Comparison of ENCODE assay signal across 26 mouse cellular contexts in genomic region chr13:78174891-78175290, GRCm38 (mm10). TPM values are rescaled to one million over a fixed set of nuclear protein-coding genes. Genes with fewer than 3 reads are reported as not detected.
DNase-seq lines count a peak whose midpoint lies in the region; ATAC-seq lines count a peak whose summit lies in the region.
"Had no signal": no experiment of that assay in that cellular context is flagged by ENCODE, and none has a peak within 500 bp of the region (broad histone marks: within the 10 kb centered on the region; RNA-seq: fewer than 3 reads in every experiment).

No protein-coding gene starts in this region.

- no peaks in the 10 kb centered on the region for H3K9me3 ChIP-seq in midbrain, embryonic 12.5 days
- no peaks in the 10 kb centered on the region for H3K9me3 ChIP-seq in midbrain, embryonic 16.5 days (replicated peaks; ENCODE audit: control insufficient read depth, low read length, poor library complexity, severe bottlenecking)
- no peaks in the 10 kb centered on the region for H3K9me3 ChIP-seq in hindbrain, embryonic 12.5 days (replicated peaks)
- H3K9me3 ChIP-seq: embryonic facial prominence, embryonic 13.5 days; heart, embryonic 15.5 days; lung, embryonic 15.5 days; neural tube, embryonic 13.5 days; stomach, embryonic 15.5 days had no signal

- H3K27me3 ChIP-seq in midbrain, embryonic 12.5 days, result peaks cover 49% of the 10 kb centered on the region
- peaks cover 27% of the 10 kb centered on the region for H3K27me3 ChIP-seq in midbrain, embryonic 16.5 days (ENCODE audit: control insufficient read depth, insufficient read depth, low read depth, low read length)
- H3K27me3 ChIP-seq in hindbrain, embryonic 12.5 days, result peaks cover 25% of the 10 kb centered on the region

- DNase-seq in embryo, embryonic 10.5 days (ENCODE audit: low spot score), result peak; percentile 37
- no peak for DNase-seq in embryo, embryonic 10 days (ENCODE audit: low spot score)
- DNase-seq in left cerebral cortex, adult 9 months (ENCODE audit: low spot score in 2 of 2), result no peak
- no peak for DNase-seq in lung, postnatal 14 days
- DNase-seq: adrenal gland, postnatal 25 days; cerebellum, adult 9-10 months; heart, postnatal 36 days; kidney, adult 18-20 months; kidney, postnatal 4 days; layer of hippocampus, adult 9-11 months; lung, postnatal 4 days; right cerebral cortex, adult 18-20 months; right cerebral cortex, postnatal 4 days; thymus, postnatal 25 days had no signal

- H3K36me3 ChIP-seq in midbrain, embryonic 12.5 days, result no peaks in the 10 kb centered on the region
- no peaks in the 10 kb centered on the region for H3K36me3 ChIP-seq in midbrain, embryonic 16.5 days (ENCODE audit: control insufficient read depth, insufficient read depth, low read length)
- no peaks in the 10 kb centered on the region for H3K36me3 ChIP-seq in hindbrain, embryonic 12.5 days
- H3K36me3 ChIP-seq: embryonic facial prominence, embryonic 13.5 days; heart, embryonic 15.5 days; lung, embryonic 15.5 days; neural tube, embryonic 13.5 days; stomach, embryonic 15.5 days had no signal

- H3K4me1 ChIP-seq in midbrain, embryonic 12.5 days, result peaks cover 15% of the 10 kb centered on the region; the same call in 1 of the 2 replicates
- H3K4me1 ChIP-seq in midbrain, embryonic 16.5 days (ENCODE audit: control insufficient read depth, insufficient read depth, low read length), result peaks cover 6% of the 10 kb centered on the region; the same call in 1 of the 2 replicates
- H3K4me1 ChIP-seq in hindbrain, embryonic 12.5 days, result peaks cover 21% of the 10 kb centered on the region

- 19% methylated on average over 1 of the region's 1 CpGs for WGBS in midbrain, embryonic 12.5 days
- 17% methylated on average over 1 of the region's 1 CpGs for WGBS in midbrain, embryonic 16.5 days
- WGBS in hindbrain, embryonic 12.5 days, result 40% methylated on average over 1 of the region's 1 CpGs

- no peak overlapping the region; the same call in 1 of the 2 replicates for H3K9ac ChIP-seq in midbrain, embryonic 12.5 days (replicated peaks)
- H3K9ac ChIP-seq in midbrain, embryonic 16.5 days (ENCODE audit: low read depth, low read length), result no peak overlapping the region
- no peak overlapping the region for H3K9ac ChIP-seq in hindbrain, embryonic 12.5 days
- H3K9ac ChIP-seq: embryonic facial prominence, embryonic 13.5 days; heart, embryonic 15.5 days; liver, embryonic 14.5 days; lung, embryonic 15.5 days; neural tube, embryonic 13.5 days; stomach, embryonic 15.5 days had no signal

- peak overlapping the region; percentile 47 for H3K4me2 ChIP-seq in midbrain, embryonic 12.5 days (replicated peaks)
- no peak overlapping the region for H3K4me2 ChIP-seq in midbrain, embryonic 16.5 days (ENCODE audit: low read length)
- H3K4me2 ChIP-seq in hindbrain, embryonic 12.5 days (replicated peaks), result 0 out of 2 replicates have a peak overlapping the region, but pooled peaks have one; percentile 7
- H3K4me2 ChIP-seq: embryonic facial prominence, embryonic 13.5 days; heart, embryonic 15.5 days; lung, embryonic 15.5 days; neural tube, embryonic 13.5 days; stomach, embryonic 15.5 days had no signal

- no peak overlapping the region; the same call in 1 of the 2 replicates for H3K27ac ChIP-seq in midbrain, embryonic 12.5 days (replicated peaks)
- no peak overlapping the region for H3K27ac ChIP-seq in midbrain, embryonic 16.5 days (ENCODE audit: low read length)
- no peak overlapping the region for H3K27ac ChIP-seq in hindbrain, embryonic 12.5 days
- H3K27ac ChIP-seq: embryonic facial prominence, embryonic 13.5 days; heart, embryonic 15.5 days; liver, embryonic 14.5 days; lung, embryonic 15.5 days; neural tube, embryonic 13.5 days; stomach, embryonic 15.5 days had no signal

- no peak for ATAC-seq in midbrain, embryonic 12.5 days (ENCODE audit: low FRiP score, low read depth)
- ATAC-seq in midbrain, embryonic 16.5 days, result no peak
- ATAC-seq in hindbrain, embryonic 12.5 days (ENCODE audit: low FRiP score), result no peak
- ATAC-seq: inflammation-experienced regulatory T-cells, adult 6 months had no signal

- peak overlapping the region; percentile 23; the same call in 1 of the 2 replicates for H3K4me3 ChIP-seq in midbrain, embryonic 12.5 days
- no peak overlapping the region for H3K4me3 ChIP-seq in midbrain, embryonic 16.5 days (ENCODE audit: low read depth, low read length)
- no peak overlapping the region for H3K4me3 ChIP-seq in hindbrain, embryonic 12.5 days
- H3K4me3 ChIP-seq: embryonic facial prominence, embryonic 13.5 days; erythroblast, embryonic 14.5 days; heart, embryonic 15.5 days; lung, embryonic 15.5 days; myocyte; neural tube, embryonic 13.5 days; stomach, embryonic 15.5 days had no signal

RNA-seq across cellular contexts. Expression of gene Nr2f1, which starts 24.7 kb away (rescaled TPM):
- 62.3 and 84.1 TPM in 2 replicates for polyA plus RNA-seq in midbrain, embryonic 12.5 days (2016; fragmentation: Nextera tagmentation; extraction: Ambion mirVana)
- 46.0 and 64.0 TPM in 2 replicates for polyA plus RNA-seq in midbrain, embryonic 16.5 days (2015; fragmentation: Nextera tagmentation; extraction: Ambion mirVana)
- 64.7 and 88.3 TPM in 2 replicates for polyA plus RNA-seq in hindbrain, embryonic 12.5 days (2016; fragmentation: Nextera tagmentation; extraction: Ambion mirVana)
- polyA plus RNA-seq: erythroblast, embryonic 14.5 days; inflammation-experienced regulatory T-cells, adult 6 months had no signal
